Mouse (Mus musculus) neural tube, embryonic 13.5 days (tissue): ENCODE results near the gene Sumo2. TPM values are rescaled to one million over a fixed set of nuclear protein-coding genes. Genes with fewer than 3 reads are reported as not detected.
"Not testable (repeated sequence)": the region's sequence is repeated elsewhere in the genome, so short reads cannot be mapped to it uniquely, and the experiment has no call there.

Source experiments
- ATAC-seq: fragments of 200-750 bp; cut with Nextera tagmentation; 2 replicates; pipeline ENCODE4 v1.8.0; 2017; ENCODE audit warnings: low read depth, mild to moderate bottlenecking, moderate TSS enrichment, moderate library complexity
- H3K27ac ChIP-seq: fragments of 300-500 bp; sonication (generic); replicated peaks from 2 replicates; pipeline ENCODE4 v1.5.1; 2015; ENCODE audit warnings: moderate library complexity, mild to moderate bottlenecking, inconsistent platforms
- H3K27me3 ChIP-seq: fragments of 300-500 bp; sonication (generic); 2 replicates; pipeline ENCODE4 v1.6.1; 2015; ENCODE audit warnings: mild to moderate bottlenecking, inconsistent platforms
- H3K36me3 ChIP-seq: fragments of 300-500 bp; sonication (generic); 2 replicates; pipeline ENCODE4 v1.6.1; 2015; ENCODE audit warnings: mild to moderate bottlenecking, inconsistent platforms
- H3K4me1 ChIP-seq: fragments of 300-500 bp; sonication (generic); replicated peaks from 2 replicates; pipeline ENCODE4 v1.6.1; 2015; ENCODE audit warnings: inconsistent platforms
- H3K4me2 ChIP-seq: fragments of 300-500 bp; sonication (generic); 2 replicates; pipeline ENCODE4 v1.6.1; 2015; ENCODE audit warnings: inconsistent platforms, mild to moderate bottlenecking, moderate library complexity
- H3K4me3 ChIP-seq: fragments of 300-500 bp; sonication (generic); 2 replicates; pipeline ENCODE4 v1.5.1; 2015; ENCODE audit warnings: mild to moderate bottlenecking, inconsistent platforms
- H3K9ac ChIP-seq: fragments of 300-500 bp; sonication (generic); 2 replicates; pipeline ENCODE4 v1.6.1; 2015; ENCODE audit warnings: moderate library complexity, mild to moderate bottlenecking, inconsistent platforms
- H3K9me3 ChIP-seq: fragments of 300-500 bp; sonication (generic); 2 replicates; pipeline ENCODE4 v1.6.1; 2016; ENCODE audit warnings: inconsistent platforms
- WGBS: fragments of 180-500 bp; shearing (Covaris S2); methylation state at CpG from one replicate; pipeline ENCODE4 v1.1.7; 2015; 5-methylcytosine and 5-hydroxymethylcytosine counted together
- polyA plus RNA-seq: library from polyadenylated mRNA; unstranded; fragments of >200 nt; fragmentation: Nextera tagmentation; extraction: Ambion mirVana; gene quantifications from 2 replicates; pipeline ENCODE4 v1.2.1, GENCODE M21; 2015

Sumo2 gene
- polyA plus RNA-seq, 1 experiment from 2014 or later = 1,175 TPM

DNA sequence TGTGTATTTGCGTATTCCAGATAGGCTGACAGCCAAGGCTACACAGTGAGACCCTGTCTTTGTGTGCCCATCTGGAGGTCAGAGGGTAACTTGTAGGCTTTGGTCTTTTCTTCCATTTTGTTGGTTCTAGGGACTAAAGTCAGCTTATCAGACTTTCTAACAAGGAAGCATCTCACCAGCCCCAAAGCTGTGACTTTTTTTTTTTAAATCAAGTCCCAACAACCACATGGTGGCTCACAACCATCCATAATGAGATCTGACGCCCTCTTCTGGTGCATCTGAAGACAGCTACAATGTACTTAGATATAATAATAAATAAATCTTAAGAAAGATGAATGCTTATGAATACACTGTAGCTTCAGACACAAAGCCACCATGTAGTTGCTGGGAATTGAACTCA is 2.0 kb upstream of the Sumo2 start:
- Histone ChIP-seq H3K36me3 (peaks cover 13% of the 10 kb centered on the region), H3K4me3 (no peak overlapping the region), H3K27me3 (0 out of 2 replicates have a peak, but pooled peaks cover 3% of the 10 kb centered on the region), H3K9ac (no peak overlapping the region), H3K4me2 (no peak overlapping the region), H3K9me3 (no peaks in the 10 kb centered on the region), H3K27ac (no peak overlapping the region), H3K4me1 (peaks cover 21% of the 10 kb centered on the region)
- WGBS = 67% methylated on average over 2 of the region's 2 CpGs
- no peak for ATAC-seq

DNA sequence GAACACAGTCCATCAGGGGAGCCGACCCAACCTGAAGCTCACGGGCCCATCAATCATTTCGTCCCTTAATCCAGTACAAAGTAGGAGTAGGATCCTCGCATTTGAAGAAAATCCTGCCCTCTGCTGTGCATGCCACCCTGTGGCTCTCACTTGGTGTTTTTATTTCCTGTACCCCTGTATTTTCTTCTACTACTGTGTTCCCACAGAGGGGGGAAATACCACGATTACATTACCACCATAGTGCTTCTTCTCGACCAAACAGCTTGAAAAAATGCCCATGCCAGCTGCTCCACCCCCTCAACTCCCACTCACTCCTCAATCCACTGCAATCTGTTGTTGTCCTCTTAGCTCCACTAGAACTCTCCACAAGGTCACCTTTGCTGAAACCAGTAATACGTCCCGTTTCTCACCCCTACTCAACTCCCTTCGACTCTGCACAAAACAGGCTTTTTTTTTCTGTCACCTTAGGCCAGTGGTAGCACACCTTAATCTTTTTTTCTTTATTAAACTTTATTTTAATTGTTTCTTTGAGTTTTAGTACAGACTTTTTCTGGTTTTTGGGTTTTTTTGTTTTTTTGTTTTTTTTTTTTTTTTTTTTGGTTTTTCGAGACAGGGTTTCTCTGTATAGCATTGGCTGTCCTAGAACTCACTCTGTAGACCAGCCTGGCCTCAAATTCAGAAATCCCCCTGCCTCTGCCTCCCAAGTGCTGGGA is 936 bp upstream of the Sumo2 start:
- WGBS = 81% methylated on average over 10 of the region's 10 CpGs
- Histone ChIP-seq H3K4me2 (peak overlapping the region; percentile 73), H3K9ac (peak overlapping the region; percentile 49; the same call in 1 of the 2 replicates), H3K4me1 (peaks cover 21% of the 10 kb centered on the region), H3K36me3 (peaks cover 23% of the 10 kb centered on the region), H3K9me3 (no peaks in the 10 kb centered on the region), H3K4me3 (peak overlapping the region; percentile 91), H3K27me3 (no peaks in the 10 kb centered on the region), H3K27ac (peak overlapping the region; percentile 99)
- peak; percentile 22; the same call in 1 of the 2 replicates for ATAC-seq

DNA sequence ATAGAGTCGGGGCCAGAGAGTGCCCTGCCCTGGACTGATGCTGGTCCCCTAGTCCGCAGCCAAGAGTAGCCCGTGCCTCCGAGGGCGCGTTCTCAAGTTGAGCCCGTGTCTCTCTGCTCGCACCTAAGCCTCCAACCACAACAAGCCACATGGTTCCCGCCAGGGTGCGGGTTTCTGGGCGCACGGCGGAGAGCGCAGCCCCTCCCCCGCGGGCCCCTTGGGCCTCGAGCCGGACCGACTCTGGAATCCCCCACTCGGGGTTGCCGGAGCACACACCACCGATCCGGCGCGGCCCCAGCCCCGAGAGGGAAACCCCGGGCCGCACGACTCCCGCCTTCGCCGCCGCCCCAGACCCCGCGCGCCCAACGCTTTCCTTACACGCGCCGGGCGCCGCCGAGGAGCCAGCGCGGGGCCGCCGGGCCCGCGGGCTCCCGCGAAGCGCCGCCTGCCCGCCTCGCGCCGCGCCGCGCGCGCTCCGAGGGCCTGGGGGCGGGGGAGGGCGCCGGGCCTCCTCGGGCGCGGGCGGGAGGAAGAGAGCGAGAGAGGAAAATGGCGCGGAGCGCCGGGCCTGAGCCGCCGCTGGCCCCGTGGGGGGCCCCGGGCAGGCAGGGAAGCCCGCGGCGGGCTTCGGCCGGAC is 557 bp downstream of the Sumo2 start:
- Histone ChIP-seq H3K4me1 (peaks cover 21% of the 10 kb centered on the region), H3K36me3 (peaks cover 33% of the 10 kb centered on the region), H3K9ac (peak overlapping the region; percentile 94), H3K27me3 (no peaks in the 10 kb centered on the region), H3K9me3 (no peaks in the 10 kb centered on the region), H3K4me3 (peak overlapping the region; percentile 91), H3K4me2 (peak overlapping the region; percentile 73), H3K27ac (peak overlapping the region; percentile 99)
- WGBS = under 1% methylated on average over 73 of the region's 84 CpGs
- peak; percentile 80 for ATAC-seq

DNA sequence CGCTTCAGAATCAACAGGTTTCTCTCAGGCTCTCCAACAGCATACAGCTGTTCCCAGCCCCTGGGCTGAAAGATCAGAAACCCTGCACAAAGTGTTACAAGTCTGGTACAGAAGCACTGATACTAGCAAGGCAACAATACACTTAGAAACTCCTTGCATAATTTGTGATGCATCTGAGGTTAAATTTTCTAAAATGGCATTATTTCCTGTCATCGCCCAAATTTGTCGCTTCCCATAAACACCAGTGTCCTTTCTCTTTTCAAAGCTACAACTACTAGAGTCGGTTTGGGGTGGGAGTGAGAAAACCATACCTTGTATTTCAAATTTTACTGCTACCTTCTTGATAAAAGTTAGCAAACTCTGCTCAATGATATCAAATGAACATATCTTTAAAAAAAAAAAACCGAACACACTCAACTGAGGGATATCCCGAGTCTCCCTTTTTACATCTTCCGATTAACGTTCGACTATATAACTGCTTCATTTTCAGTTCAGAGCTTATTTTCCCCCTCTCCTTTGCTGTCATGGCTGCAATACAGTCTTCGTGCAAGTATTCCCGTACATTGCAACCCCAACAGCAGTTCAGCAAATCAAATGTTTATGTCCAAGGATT is 1.2 kb downstream of the Sumo2 start:
- H3K4me3 ChIP-seq = peak overlapping the region; percentile 91
- no peaks in the 10 kb centered on the region for H3K9me3 ChIP-seq
- H3K27me3 ChIP-seq = no peaks in the 10 kb centered on the region
- WGBS = 9% methylated on average over 11 of the region's 11 CpGs
- H3K9ac ChIP-seq = peak overlapping the region; percentile 94
- H3K4me2 ChIP-seq = peak overlapping the region; percentile 73
- H3K27ac ChIP-seq = peak overlapping the region; percentile 99
- H3K36me3 ChIP-seq = peaks cover 39% of the 10 kb centered on the region
- H3K4me1 ChIP-seq = peaks cover 21% of the 10 kb centered on the region
- ATAC-seq = no peak

DNA sequence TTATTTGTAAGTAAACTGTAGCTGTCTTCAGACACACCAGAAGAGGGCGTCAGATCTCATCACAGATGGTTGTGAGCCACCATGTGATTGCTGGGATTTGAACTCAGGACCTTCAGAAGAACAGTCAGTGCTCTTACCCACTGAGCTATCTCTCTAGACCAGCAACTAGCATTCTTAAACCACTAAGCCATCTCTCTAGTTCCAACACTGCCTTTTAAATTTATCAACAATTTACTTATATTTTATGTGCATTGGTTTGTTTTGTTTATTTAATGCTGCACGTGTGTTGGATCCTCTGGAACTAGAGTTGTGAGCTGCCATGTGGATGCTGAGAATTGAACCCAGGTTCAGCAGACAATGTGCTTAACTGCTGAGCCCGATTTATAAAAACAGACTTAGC is 9.6 kb downstream of the Sumo2 start:
- peaks cover 85% of the 10 kb centered on the region for H3K36me3 ChIP-seq
- H3K4me1 ChIP-seq, H3K9ac ChIP-seq, H3K9me3 ChIP-seq, H3K27me3 ChIP-seq, H3K4me3 ChIP-seq, H3K4me2 ChIP-seq, ATAC-seq, H3K27ac ChIP-seq: not testable (repeated sequence)
- 88% methylated on average over 3 of the region's 3 CpGs for WGBS

DNA sequence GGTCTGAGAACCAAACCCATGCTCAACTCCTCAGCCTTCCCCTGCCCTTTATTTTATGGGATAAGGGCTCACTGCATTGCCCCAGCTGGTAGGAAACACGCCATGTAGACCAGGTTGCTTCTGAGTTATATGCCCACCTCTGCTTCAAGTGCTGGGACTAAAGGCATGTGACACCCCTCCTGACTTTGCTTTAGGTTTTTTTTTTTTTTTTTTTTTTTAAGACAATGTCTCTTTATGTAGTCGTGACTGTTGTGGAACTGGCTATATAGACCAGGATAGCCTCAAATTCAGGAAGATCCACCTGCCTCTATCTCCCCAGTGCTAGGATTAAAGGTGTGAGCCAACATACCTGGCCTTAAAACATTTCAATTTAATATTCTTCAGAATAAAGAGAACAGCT is 13.4 kb downstream of the Sumo2 start:
- H3K4me1 ChIP-seq = no peaks in the 10 kb centered on the region
- ATAC-seq = no peak
- H3K27ac ChIP-seq = no peak overlapping the region
- H3K4me2 ChIP-seq = no peak overlapping the region
- H3K9me3 ChIP-seq = no peaks in the 10 kb centered on the region
- no peak overlapping the region for H3K9ac ChIP-seq
- no peaks in the 10 kb centered on the region for H3K27me3 ChIP-seq
- H3K4me3 ChIP-seq = no peak overlapping the region
- 66% methylated on average over 2 of the region's 2 CpGs for WGBS
- peaks cover 56% of the 10 kb centered on the region for H3K36me3 ChIP-seq

DNA sequence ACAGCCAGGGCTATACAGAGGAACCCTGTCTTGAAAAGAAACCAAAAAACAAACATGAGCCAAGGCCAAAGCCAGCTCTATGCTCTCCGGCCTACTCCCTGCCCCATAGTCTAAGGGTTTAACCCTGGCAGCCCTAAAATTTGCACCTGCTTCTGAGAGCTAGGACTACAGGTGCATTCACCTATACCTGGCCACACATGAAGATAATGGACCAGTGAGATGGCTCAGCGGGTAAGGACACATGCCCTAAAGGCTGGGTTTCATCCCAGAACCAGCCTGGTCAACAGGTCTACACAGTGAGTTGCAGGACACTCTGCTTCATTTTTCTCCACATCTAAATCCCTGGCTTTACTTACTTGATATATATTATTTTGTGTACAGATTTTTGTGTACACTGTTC is 13.8 kb downstream of the Sumo2 start:
- ATAC-seq = no peak
- H3K36me3 ChIP-seq = peaks cover 51% of the 10 kb centered on the region

DNA sequence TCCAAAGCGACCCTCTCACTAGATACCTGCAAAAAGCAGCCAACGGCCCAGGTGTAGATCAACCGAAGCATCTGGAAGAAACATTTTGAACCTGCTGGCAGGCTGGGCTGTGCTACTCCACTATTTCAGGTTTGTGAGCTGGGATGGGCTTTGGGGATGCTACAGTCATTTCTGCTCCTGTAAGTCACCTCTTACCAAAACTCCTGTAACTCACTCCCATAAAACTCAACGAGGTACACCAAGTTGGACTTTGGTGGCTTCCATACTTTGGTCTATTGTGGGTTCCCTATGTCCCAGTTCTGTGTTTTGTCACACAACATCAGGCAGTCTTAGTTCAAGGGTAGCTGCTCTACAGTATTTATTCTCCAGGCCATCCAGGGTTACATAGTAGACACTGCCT is 15.0 kb downstream of the Sumo2 start:
- Histone ChIP-seq H3K4me2 (no peak overlapping the region), H3K36me3 (peaks cover 39% of the 10 kb centered on the region), H3K27me3 (no peaks in the 10 kb centered on the region), H3K4me1 (no peaks in the 10 kb centered on the region), H3K27ac (no peak overlapping the region), H3K4me3 (no peak overlapping the region), H3K9ac (no peak overlapping the region), H3K9me3 (no peaks in the 10 kb centered on the region)
- no peak for ATAC-seq
- WGBS = 84% methylated on average over 4 of the region's 4 CpGs

More for the DNA sequence above, 13.8 kb downstream of the Sumo2 start:
- Histone ChIP-seq H3K27me3 (no peaks in the 10 kb centered on the region), H3K4me2 (no peak overlapping the region), H3K9me3 (no peaks in the 10 kb centered on the region), H3K27ac (no peak overlapping the region), H3K4me3 (no peak overlapping the region), H3K4me1 (no peaks in the 10 kb centered on the region), H3K9ac (no peak overlapping the region)
- WGBS = 92% methylated on average over 2 of the region's 2 CpGs

DNA sequence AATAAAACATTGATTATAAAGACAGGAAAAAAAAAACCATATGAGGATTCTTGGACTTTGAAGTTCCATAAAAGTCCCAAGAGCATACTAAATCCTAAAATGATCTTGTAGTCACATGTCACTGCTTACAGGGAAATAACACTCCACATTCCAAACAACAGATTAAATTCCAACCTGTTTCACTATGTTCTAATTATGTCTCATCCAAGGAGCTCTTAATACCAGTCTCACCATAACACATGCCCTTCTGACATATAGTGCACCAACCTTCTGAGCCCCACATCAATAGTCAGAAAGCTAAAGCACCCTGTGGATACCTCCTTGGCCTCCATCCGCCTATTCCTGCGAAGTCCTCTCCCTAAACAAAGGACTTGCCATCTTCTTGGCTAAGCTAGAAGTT is 15.9 kb downstream of the Sumo2 start:
- Histone ChIP-seq H3K9me3 (no peaks in the 10 kb centered on the region), H3K4me1 (no peaks in the 10 kb centered on the region), H3K9ac (no peak overlapping the region), H3K36me3 (peaks cover 31% of the 10 kb centered on the region), H3K4me2 (no peak overlapping the region), H3K27ac (no peak overlapping the region), H3K27me3 (no peaks in the 10 kb centered on the region), H3K4me3 (no peak overlapping the region)
- ATAC-seq = no peak
- 77% methylated on average over 2 of the region's 2 CpGs for WGBS

DNA sequence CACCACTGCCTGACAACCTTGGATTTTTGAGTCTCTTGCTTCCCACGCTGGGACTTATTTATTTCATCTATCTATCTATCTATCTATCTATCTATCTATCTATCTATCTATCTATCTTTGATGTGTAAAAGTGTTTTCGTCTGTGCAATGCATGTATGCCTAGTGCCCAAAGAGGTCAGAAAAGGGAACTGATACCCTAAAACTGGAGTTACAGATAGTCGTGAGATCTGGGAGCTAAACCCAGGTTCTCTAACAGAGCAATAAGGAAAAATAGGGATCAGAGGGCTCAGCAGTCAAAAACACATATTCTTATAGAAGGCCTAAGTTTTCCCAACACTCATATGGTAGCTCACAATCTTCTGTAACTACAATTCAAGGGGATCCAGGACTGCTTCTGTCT is 16.5 kb downstream of the Sumo2 start:
- 91% methylated on average over 3 of the region's 3 CpGs for WGBS

DNA sequence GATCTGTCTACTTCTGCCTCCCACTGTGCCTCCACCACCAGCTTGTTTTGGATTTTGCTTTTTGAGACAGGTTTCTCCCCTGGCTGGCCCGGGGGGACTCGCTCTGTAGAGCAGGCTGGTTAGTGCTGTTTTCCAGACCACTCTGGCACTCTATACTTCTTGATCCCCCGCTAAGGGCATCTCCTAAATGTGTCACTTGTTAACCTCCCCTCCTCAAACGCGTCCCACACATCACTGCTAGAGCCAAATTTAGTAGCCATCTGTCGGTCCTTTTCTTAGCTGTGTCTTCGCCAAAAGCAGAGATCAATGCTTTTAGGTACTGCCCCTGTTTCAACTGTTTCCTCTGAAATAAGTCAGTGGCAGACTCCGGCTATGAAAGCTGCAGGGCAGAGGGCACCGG is 17.4 kb downstream of the Sumo2 start:
- Histone ChIP-seq H3K4me1 (no peaks in the 10 kb centered on the region), H3K4me2 (no peak overlapping the region), H3K27me3 (no peaks in the 10 kb centered on the region), H3K36me3 (peaks cover 16% of the 10 kb centered on the region), H3K4me3 (no peak overlapping the region), H3K27ac (no peak overlapping the region), H3K9ac (no peak overlapping the region), H3K9me3 (no peaks in the 10 kb centered on the region)
- WGBS = 72% methylated on average over 9 of the region's 9 CpGs
- no peak for ATAC-seq

More for the DNA sequence above, 16.5 kb downstream of the Sumo2 start:
- no peak overlapping the region for H3K9ac ChIP-seq
- H3K27ac ChIP-seq = no peak overlapping the region
- H3K36me3 ChIP-seq = peaks cover 24% of the 10 kb centered on the region
- H3K4me1 ChIP-seq = no peaks in the 10 kb centered on the region
- H3K27me3 ChIP-seq = no peaks in the 10 kb centered on the region
- no peak for ATAC-seq
- no peak overlapping the region for H3K4me3 ChIP-seq
- H3K4me2 ChIP-seq = no peak overlapping the region
- no peaks in the 10 kb centered on the region for H3K9me3 ChIP-seq

DNA sequence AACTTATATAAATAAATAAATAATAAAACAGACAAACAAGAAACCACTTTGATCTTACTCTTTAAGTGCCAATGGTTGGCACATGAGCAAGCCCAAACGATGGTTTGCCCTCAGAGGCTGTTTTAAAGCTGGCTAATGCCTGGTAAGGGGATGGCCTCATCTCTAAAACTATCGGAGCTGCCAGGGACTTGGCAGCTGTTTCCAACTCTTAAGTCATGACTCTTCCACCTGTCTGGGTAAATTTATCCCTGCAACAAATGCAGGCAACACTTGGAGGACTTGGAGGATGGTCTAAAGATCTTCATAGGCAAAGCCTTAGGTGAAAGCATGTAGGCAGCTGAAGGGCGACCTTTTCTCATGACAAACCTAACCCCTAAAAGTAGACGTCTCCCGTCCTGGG is 19.1 kb downstream of the Sumo2 start:
- no peak overlapping the region for H3K9ac ChIP-seq
- 88% methylated on average over 5 of the region's 5 CpGs for WGBS
- no peak overlapping the region for H3K4me3 ChIP-seq
- peaks cover 5% of the 10 kb centered on the region for H3K36me3 ChIP-seq
- no peak overlapping the region for H3K27ac ChIP-seq
- ATAC-seq = no peak
- no peaks in the 10 kb centered on the region for H3K27me3 ChIP-seq
- no peak overlapping the region for H3K4me2 ChIP-seq
- no peaks in the 10 kb centered on the region for H3K9me3 ChIP-seq
- H3K4me1 ChIP-seq = peaks cover 8% of the 10 kb centered on the region
